ENCODE assay signal across 12 mouse cellular contexts in genomic region chr1:41165878-41166786, GRCm38 (mm10).
DNase-seq lines count a peak whose midpoint lies in the region; ATAC-seq lines count a peak whose summit lies in the region.
"Had no signal": no experiment of that assay in that cellular context is flagged by ENCODE, and none has a peak within 500 bp of the region (broad histone marks: within the 10 kb centered on the region; RNA-seq: fewer than 3 reads in every experiment).

No protein-coding gene starts in this region.

- no peak overlapping the region for H3K4me3 ChIP-seq in embryonic facial prominence, embryonic 14.5 days (ENCODE audit: low read depth, low read length)
- H3K4me3 ChIP-seq in hindbrain, embryonic 13.5 days: no peak overlapping the region
- no peak overlapping the region for H3K4me3 ChIP-seq in midbrain, embryonic 15.5 days
- H3K4me3 ChIP-seq: liver, embryonic 13.5 days had no signal

- no peak overlapping the region for H3K27ac ChIP-seq in embryonic facial prominence, embryonic 14.5 days (replicated peaks; ENCODE audit: low read depth, low read length)
- peak overlapping the region; percentile 26; the same call in 1 of the 2 replicates for H3K27ac ChIP-seq in hindbrain, embryonic 13.5 days
- peak overlapping the region; percentile 75 for H3K27ac ChIP-seq in midbrain, embryonic 15.5 days
- H3K27ac ChIP-seq: liver, embryonic 13.5 days had no signal

- no peak for ATAC-seq in embryonic facial prominence, embryonic 14.5 days (ENCODE audit: low read depth)
- ATAC-seq in hindbrain, embryonic 13.5 days (ENCODE audit: low FRiP score): no peak
- peak; percentile 93 for ATAC-seq in midbrain, embryonic 15.5 days (replicated peaks)
- ATAC-seq in frontal cortex, adult (ENCODE audit: low TSS enrichment): no peak

- H3K36me3 ChIP-seq in embryonic facial prominence, embryonic 14.5 days (ENCODE audit: control insufficient read depth, insufficient read depth, low read length): no peaks in the 10 kb centered on the region
- H3K36me3 ChIP-seq in hindbrain, embryonic 13.5 days: no peaks in the 10 kb centered on the region
- no peaks in the 10 kb centered on the region for H3K36me3 ChIP-seq in midbrain, embryonic 15.5 days (replicated peaks)
- H3K36me3 ChIP-seq: liver, embryonic 13.5 days had no signal

- 0 out of 2 replicates have a peak, but pooled peaks cover 5% of the 10 kb centered on the region for H3K4me1 ChIP-seq in embryonic facial prominence, embryonic 14.5 days (ENCODE audit: control insufficient read depth, insufficient read depth, low read length)
- H3K4me1 ChIP-seq in hindbrain, embryonic 13.5 days (replicated peaks): no peaks in the 10 kb centered on the region
- H3K4me1 ChIP-seq in midbrain, embryonic 15.5 days: peaks cover 10% of the 10 kb centered on the region
- H3K4me1 ChIP-seq: liver, embryonic 13.5 days had no signal

- DNase-seq in brain, adult 2 months (ENCODE audit: low read depth, low spot score): peak; percentile 33
- DNase-seq in embryonic facial prominence, embryonic 14.5 days (ENCODE audit: low spot score): peak; percentile 40
- no peak for DNase-seq in gastrocnemius, postnatal 10 days
- no peak for DNase-seq in adrenal gland, adult 8-10 months
- DNase-seq: cerebellum, adult 11-12 months; kidney, postnatal 10 days; left cerebral cortex, postnatal 4 days; liver, embryonic 13.5 days; lung, postnatal 10 days had no signal

- H3K27me3 ChIP-seq in embryonic facial prominence, embryonic 14.5 days (replicated peaks; ENCODE audit: control insufficient read depth, insufficient read depth, low read length): no peaks in the 10 kb centered on the region
- H3K27me3 ChIP-seq in hindbrain, embryonic 13.5 days: no peaks in the 10 kb centered on the region
- H3K27me3 ChIP-seq in midbrain, embryonic 15.5 days (replicated peaks): no peaks in the 10 kb centered on the region
- H3K27me3 ChIP-seq: liver, embryonic 13.5 days had no signal

- H3K9me3 ChIP-seq in embryonic facial prominence, embryonic 14.5 days (ENCODE audit: control insufficient read depth, low read length): no peaks in the 10 kb centered on the region
- no peaks in the 10 kb centered on the region for H3K9me3 ChIP-seq in hindbrain, embryonic 13.5 days
- H3K9me3 ChIP-seq in midbrain, embryonic 15.5 days: no peaks in the 10 kb centered on the region; the same call in 1 of the 2 replicates
- H3K9me3 ChIP-seq: liver, embryonic 13.5 days had no signal

- H3K4me2 ChIP-seq in embryonic facial prominence, embryonic 14.5 days (ENCODE audit: low read depth, low read length): no peak overlapping the region
- 0 out of 2 replicates have a peak overlapping the region, but pooled peaks have one; percentile 16 for H3K4me2 ChIP-seq in hindbrain, embryonic 13.5 days
- peak overlapping the region; percentile 34 for H3K4me2 ChIP-seq in midbrain, embryonic 15.5 days
- H3K4me2 ChIP-seq: liver, embryonic 13.5 days had no signal

- no peak overlapping the region for H3K9ac ChIP-seq in embryonic facial prominence, embryonic 14.5 days (ENCODE audit: low read depth, low read length)
- H3K9ac ChIP-seq in hindbrain, embryonic 13.5 days: no peak overlapping the region
- H3K9ac ChIP-seq in midbrain, embryonic 15.5 days: peak overlapping the region; percentile 21; the same call in 1 of the 2 replicates
- H3K9ac ChIP-seq: liver, embryonic 13.5 days had no signal

- 43% methylated on average over 12 of the region's 12 CpGs for WGBS in embryonic facial prominence, embryonic 14.5 days
- WGBS in hindbrain, embryonic 13.5 days: 38% methylated on average over 12 of the region's 12 CpGs
- 5% methylated on average over 12 of the region's 12 CpGs for WGBS in midbrain, embryonic 15.5 days

Comparison
In these comparisons a context has a peak if more than half of its experiments do, and no peak if none do; other contexts are left out.
1. DNase-seq: peak in brain, adult 2 months (single experiment) and embryonic facial prominence, embryonic 14.5 days (single experiment); none in gastrocnemius, postnatal 10 days (single experiment) and adrenal gland, adult 8-10 months (single experiment).